Mouse (Mus musculus) lung, adult 2 months (tissue): ENCODE measurements around the gene Mx1. TPM values are rescaled to one million over a fixed set of nuclear protein-coding genes. Genes with fewer than 3 reads are reported as not detected.

Experiments
- DNase-seq: peaks from one replicate; pipeline ENCODE4 v3.0.0; 2022
- H3K4me1 ChIP-seq: fragments of 200-500 bp; 2 replicates; pipeline ENCODE4 v1.6.1; 2011; ENCODE audit warnings: low read length; ENCODE audit not compliant: control insufficient read depth, insufficient read depth
- H3K4me3 ChIP-seq: fragments of 200-500 bp; replicated peaks from 2 replicates; pipeline ENCODE3; 2011; ENCODE audit warnings: low read depth, mild to moderate bottlenecking, control low read depth, low read length; ENCODE audit errors: extremely low read depth
- CTCF ChIP-seq: fragments of 200-500 bp; IDR thresholded peaks from 2 replicates; pipeline ENCODE4 v1.5.1; 2011; ENCODE audit warnings: mild to moderate bottlenecking, low read length, control low read depth; ENCODE audit not compliant: insufficient read depth
- POLR2A ChIP-seq: fragments of 200-500 bp; IDR thresholded peaks from 2 replicates; pipeline ENCODE4 v1.6.1; 2011; ENCODE audit warnings: low read depth, mild to moderate bottlenecking, control low read depth, low read length, borderline replicate concordance; ENCODE audit errors: extremely low read depth
- WGBS: fragments of 180-500 bp; shearing (Covaris S2); methylation state at CpG from one replicate; pipeline ENCODE4 v1.1.7; 2018; 5-methylcytosine and 5-hydroxymethylcytosine counted together
- polyA plus RNA-seq: library from polyadenylated mRNA; depleted of rRNA; stranded (reverse); fragments of >200 nt; gene quantifications from 2 replicates; pipeline ENCODE4 v1.2.3, GENCODE M21; 2012; rRNA removed

Mx1 gene
- polyA plus RNA-seq: 0.96 and 2.3 TPM in 2 replicates

DNA sequence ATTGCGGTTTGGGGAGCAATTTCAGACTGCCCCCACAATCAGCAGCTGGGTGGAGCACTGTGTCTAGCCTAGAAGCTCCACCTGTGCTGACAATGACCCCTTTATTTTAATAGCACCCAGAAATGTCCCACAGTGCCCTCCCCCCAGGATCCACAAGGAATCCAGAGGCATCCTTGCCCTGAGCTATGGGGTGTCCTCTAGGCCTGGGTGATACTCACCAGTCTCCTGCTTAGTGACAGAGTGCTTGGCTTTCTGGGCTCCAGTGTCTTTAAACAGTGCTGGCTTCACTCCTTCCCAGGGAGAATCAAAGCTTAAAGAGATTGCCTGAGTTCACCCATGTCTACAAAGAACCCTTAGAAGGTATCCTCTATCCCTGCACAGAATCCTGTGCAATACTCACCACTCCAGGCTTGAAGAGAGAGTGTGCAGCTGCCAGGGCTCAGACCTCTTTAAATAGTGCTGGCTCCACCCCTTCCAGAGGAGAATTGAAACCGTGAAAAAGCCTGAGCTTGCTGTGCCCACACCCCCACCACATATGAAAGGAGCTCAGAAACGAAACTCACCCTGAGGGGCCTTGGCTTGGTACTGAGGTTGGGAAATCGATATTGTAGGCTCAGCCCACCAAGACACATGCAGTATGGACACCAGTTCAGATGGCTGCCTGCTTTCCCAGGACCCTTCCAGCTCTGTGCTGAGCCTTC, at the start of gene Mx1:
Mx1 (minus strand) TSS at position 427 of the 701 bp plus-strand sequence.
- 22% methylated on average over 4 of the region's 4 CpGs for WGBS
- Histone ChIP-seq H3K4me3 (no peak within 1 kb of the TSS), H3K4me1 (no peaks in the 10 kb centered on the region; the same call in 1 of the 2 replicates)
- no peak for DNase-seq
- TF ChIP-seq CTCF (no peak), POLR2A (no peak)

- no peak for DNase-seq
- WGBS: 95% methylated on average over 12 of the region's 12 CpGs
- TF ChIP-seq POLR2A (no peak), CTCF (no peak)
- Histone ChIP-seq H3K4me3 (no peak overlapping the region), H3K4me1 (peaks cover 6% of the 10 kb centered on the region; the same call in 1 of the 2 replicates)
Measured at GRCm38 (mm10) chr16:97512347-97512751, 49.6 kb upstream of the Mx1 start.

DNA sequence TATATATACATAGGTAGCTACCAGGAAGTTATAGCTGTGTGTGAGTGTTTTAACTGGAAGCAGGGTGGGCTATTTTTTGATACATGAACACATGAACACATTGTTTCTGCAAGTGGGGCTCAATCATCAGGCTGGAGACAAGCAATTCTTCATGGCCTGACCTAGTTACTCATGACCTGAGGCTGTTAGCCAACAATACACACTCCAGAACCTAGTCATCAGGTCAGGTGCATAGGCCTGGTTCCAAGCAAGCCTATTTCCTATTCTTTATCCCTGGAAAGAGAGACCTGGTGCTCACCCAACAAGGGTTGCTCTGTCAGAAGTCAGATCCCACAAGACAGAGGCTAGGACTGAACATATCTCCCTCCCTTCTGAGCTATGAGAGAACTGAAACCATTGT, 48.8 kb upstream of the Mx1 start:
- TF ChIP-seq CTCF (no peak), POLR2A (no peak)
- Histone ChIP-seq H3K4me3 (no peak overlapping the region), H3K4me1 (peaks cover 6% of the 10 kb centered on the region; the same call in 1 of the 2 replicates)
- no peak for DNase-seq

- H3K4me1 ChIP-seq: peaks cover 6% of the 10 kb centered on the region; the same call in 1 of the 2 replicates
- no peak for TF ChIP-seq POLR2A
- TF ChIP-seq CTCF: no peak
- H3K4me3 ChIP-seq: no peak overlapping the region
- DNase-seq: no peak
- 24% methylated on average over 5 of the region's 5 CpGs for WGBS
Measured at GRCm38 (mm10) chr16:97510849-97511248, 48.1 kb upstream of the Mx1 start.

DNA sequence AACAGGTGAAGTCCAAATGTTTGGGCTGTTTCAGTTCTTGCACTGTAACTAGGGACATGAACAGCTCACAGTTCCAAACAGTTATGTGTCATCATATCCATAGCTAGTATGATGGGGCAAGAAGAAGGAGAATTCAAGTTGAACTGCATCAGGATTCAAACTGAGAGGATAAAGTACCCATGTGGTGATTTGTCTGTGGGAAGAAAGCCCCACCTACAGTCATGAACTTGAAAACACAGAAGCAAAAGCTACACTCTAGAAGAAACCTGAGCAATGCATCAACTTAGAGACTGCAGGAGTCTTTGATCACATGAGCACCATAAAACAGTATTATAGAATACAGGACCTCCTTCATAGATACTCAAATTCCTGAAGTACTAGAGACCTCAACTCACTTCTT, 45.1 kb upstream of the Mx1 start:
- TF ChIP-seq POLR2A (no peak), CTCF (no peak)
- no peak overlapping the region for H3K4me3 ChIP-seq
- DNase-seq: no peak

DNA sequence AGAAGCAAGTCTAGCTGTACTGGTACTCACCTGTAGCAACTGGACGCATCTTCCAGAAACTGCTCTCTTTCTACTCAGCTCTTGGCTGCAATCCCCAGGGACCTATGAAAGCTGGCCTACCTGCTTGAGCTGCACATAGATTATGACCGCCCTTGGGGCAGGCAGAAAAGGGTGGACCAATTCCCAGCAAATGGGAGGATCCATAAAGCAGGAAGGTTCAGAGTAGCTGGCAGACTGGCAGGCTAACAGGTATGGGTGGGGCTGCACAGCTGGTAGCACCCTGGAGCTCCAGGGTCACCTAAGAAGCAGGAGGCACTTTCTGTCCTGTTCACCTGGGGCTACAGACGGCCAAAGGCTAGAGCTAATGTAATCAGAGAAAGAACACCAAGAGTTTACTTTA, 42.1 kb upstream of the Mx1 start:
- 71% methylated on average over 3 of the region's 3 CpGs for WGBS
- no peak for DNase-seq
- TF ChIP-seq POLR2A: no peak
- no peak for TF ChIP-seq CTCF

More for the DNA sequence above, 45.1 kb upstream of the Mx1 start:
- H3K4me1 ChIP-seq: peaks cover 6% of the 10 kb centered on the region; the same call in 1 of the 2 replicates

GRCm38 (mm10) chr16:97503849-97504248, 41.1 kb upstream of the Mx1 start:
- WGBS: 63% methylated on average over 3 of the region's 3 CpGs
- H3K4me3 ChIP-seq: no peak overlapping the region
- DNase-seq: no peak
- no peaks in the 10 kb centered on the region for H3K4me1 ChIP-seq
- TF ChIP-seq POLR2A (no peak), CTCF (no peak)

More for the DNA sequence above, 42.1 kb upstream of the Mx1 start:
- H3K4me1 ChIP-seq: no peaks in the 10 kb centered on the region
- H3K4me3 ChIP-seq: no peak overlapping the region

DNA sequence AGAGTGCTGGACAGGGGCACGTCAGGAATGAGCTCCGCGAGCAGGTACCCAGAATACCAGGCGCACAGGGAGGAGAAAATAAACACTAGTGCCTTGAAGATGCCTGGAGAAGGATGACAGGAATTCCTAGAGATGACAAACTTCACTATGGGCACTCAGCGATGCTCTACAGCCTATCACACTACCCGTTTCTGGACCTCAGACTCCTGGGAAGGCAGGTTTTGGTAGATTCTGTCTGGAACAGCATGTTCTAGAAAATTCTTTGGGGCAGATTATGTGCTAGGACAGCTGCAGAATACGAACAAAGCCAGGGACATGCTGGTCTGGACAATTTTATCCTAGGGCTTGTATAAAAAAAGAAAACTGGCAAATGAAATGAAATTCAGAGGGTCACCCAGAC, 38.2 kb upstream of the Mx1 start:
- WGBS: 71% methylated on average over 7 of the region's 7 CpGs
- Histone ChIP-seq H3K4me3 (no peak overlapping the region), H3K4me1 (no peaks in the 10 kb centered on the region)
- DNase-seq: no peak
- no peak for TF ChIP-seq CTCF
- TF ChIP-seq POLR2A: no peak

DNA sequence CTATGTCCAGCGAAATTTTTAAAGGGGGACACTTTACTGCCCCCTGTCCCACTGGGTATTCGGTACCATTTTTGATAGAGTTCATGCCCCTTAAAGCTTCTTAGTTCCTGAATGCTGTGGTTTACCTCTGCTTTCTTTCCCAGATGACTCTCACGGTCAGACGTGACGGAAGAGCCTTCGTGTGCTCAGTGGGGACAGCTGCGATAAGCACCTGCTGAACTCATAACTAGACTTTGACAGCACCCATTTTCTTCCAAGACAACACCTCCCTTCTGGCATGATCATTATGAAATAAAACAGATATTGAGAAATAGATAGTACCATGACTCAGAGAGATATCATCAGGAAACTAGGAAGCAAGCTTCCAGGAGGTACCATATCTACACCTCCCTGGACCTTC, 36.7 kb upstream of the Mx1 start:
- DNase-seq: no peak
- H3K4me3 ChIP-seq: no peak overlapping the region
- WGBS: 92% methylated on average over 7 of the region's 7 CpGs
- H3K4me1 ChIP-seq: no peaks in the 10 kb centered on the region
- TF ChIP-seq POLR2A: no peak
- TF ChIP-seq CTCF: no peak

DNA sequence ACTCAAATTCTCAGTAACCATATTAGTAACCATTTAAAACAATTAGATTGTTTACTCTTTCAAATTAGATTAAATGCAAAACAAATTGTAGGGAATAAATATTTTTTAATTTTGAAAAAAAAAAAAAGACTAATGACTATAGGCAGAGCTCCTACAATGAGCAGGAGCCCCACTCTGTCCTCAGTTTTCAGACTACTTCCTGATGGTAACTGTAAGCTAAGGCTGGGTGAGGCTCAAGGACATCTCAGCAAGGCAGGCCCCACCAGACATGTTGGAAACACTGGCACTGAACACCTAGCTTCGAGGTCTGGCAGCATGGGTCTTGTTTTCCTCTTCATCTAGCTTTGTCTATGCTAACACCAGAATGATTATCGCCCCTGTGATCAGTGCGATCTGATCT, 35.4 kb upstream of the Mx1 start:
- 89% methylated on average over 3 of the region's 3 CpGs for WGBS
- H3K4me1 ChIP-seq: no peaks in the 10 kb centered on the region
- no peak for TF ChIP-seq POLR2A
- TF ChIP-seq CTCF: no peak

More for the DNA sequence above, 35.4 kb upstream of the Mx1 start:
- no peak for DNase-seq
- no peak overlapping the region for H3K4me3 ChIP-seq
